Mouse (Mus musculus) ovary, postnatal 36 days (tissue): ENCODE data around the gene Afg1l.

Experiments used
- DNase-seq: peaks from one replicate; pipeline ENCODE4 v3.0.0; 2022; ENCODE audit warnings: low spot score, mixed read lengths

Gene Afg1l

GRCm38 (mm10) chr10:42383708-42384107, 94.7 kb downstream of the Afg1l start:
- DNase-seq: no peak

- no peak for DNase-seq
Measured at GRCm38 (mm10) chr10:42364216-42364615, 114.1 kb downstream of the Afg1l start.

GRCm38 (mm10) chr10:42355980-42356379, 122.4 kb downstream of the Afg1l start:
- no peak for DNase-seq

- no peak for DNase-seq
Measured at GRCm38 (mm10) chr10:42347986-42348385, 130.4 kb downstream of the Afg1l start.

GRCm38 (mm10) chr10:42347127-42347526, 131.2 kb downstream of the Afg1l start:
- DNase-seq: no peak

GRCm38 (mm10) chr10:42346179-42346877, 132.0 kb downstream of the Afg1l start:
- DNase-seq: no peak

- DNase-seq: no peak
Measured at GRCm38 (mm10) chr10:42342714-42343113, 135.7 kb downstream of the Afg1l start.

- no peak for DNase-seq
Measured at GRCm38 (mm10) chr10:42341815-42342457, 136.4 kb downstream of the Afg1l start.

- DNase-seq: no peak
Measured at GRCm38 (mm10) chr10:42340426-42340793, 138.0 kb downstream of the Afg1l start.

- DNase-seq: no peak
Measured at GRCm38 (mm10) chr10:42339773-42340425, 138.5 kb downstream of the Afg1l start.

GRCm38 (mm10) chr10:42338456-42338855, 139.9 kb downstream of the Afg1l start:
- no peak for DNase-seq

- DNase-seq: peak; percentile 21
Measured at GRCm38 (mm10) chr10:42327576-42327975, 150.8 kb downstream of the Afg1l start.

GRCm38 (mm10) chr10:42325305-42325704, 153.1 kb downstream of the Afg1l start:
- DNase-seq: no peak

GRCm38 (mm10) chr10:42323978-42324377, 154.4 kb downstream of the Afg1l start:
- DNase-seq: no peak

GRCm38 (mm10) chr10:42313222-42313786, 165.1 kb downstream of the Afg1l start:
- no peak for DNase-seq

GRCm38 (mm10) chr10:42312557-42312956, 165.8 kb downstream of the Afg1l start:
- peak; percentile 44 for DNase-seq

- DNase-seq: no peak
Measured at GRCm38 (mm10) chr10:42308687-42308987, 169.7 kb downstream of the Afg1l start.

GRCm38 (mm10) chr10:42307980-42308686, 170.2 kb downstream of the Afg1l start:
- DNase-seq: peak; percentile 79

- no peak for DNase-seq
Measured at GRCm38 (mm10) chr10:42306422-42306821, 171.9 kb downstream of the Afg1l start.

- DNase-seq: no peak
Measured at GRCm38 (mm10) chr10:42300805-42301204, 177.6 kb downstream of the Afg1l start.

- no peak for DNase-seq
Measured at GRCm38 (mm10) chr10:42299967-42300366, 178.4 kb downstream of the Afg1l start.

GRCm38 (mm10) chr10:42299426-42299825, 178.9 kb downstream of the Afg1l start:
- no peak for DNase-seq
